Mouse (Mus musculus) spleen, adult 2 months (tissue): Measurements from ENCODE around the gene Slc26a1. TPM values are rescaled to one million over a fixed set of nuclear protein-coding genes. Genes with fewer than 3 reads are reported as not detected.
"Not testable (repeated sequence)": the region's sequence is repeated elsewhere in the genome, so short reads cannot be mapped to it uniquely, and the experiment has no call there.

Experiments
- DNase-seq, 2 experiments: peaks; one replicate each; pipeline versions ENCODE4 v3.0.0 to v3.0.0-alpha.2; 2012 to 2021; ENCODE audit warnings: low spot score in 2 of 2, low read depth in 1 of 2
- H3K27ac ChIP-seq: fragments of 200-500 bp; 2 replicates; pipeline ENCODE4 v1.5.1; 2012; ENCODE audit warnings: low read length, inconsistent platforms; ENCODE audit not compliant: insufficient read depth
- H3K27me3 ChIP-seq: fragments of 200-500 bp; 2 replicates; pipeline ENCODE4 v1.6.1; 2012; ENCODE audit warnings: mild to moderate bottlenecking, moderate library complexity, low read length, inconsistent platforms; ENCODE audit not compliant: control insufficient read depth, insufficient read depth
- H3K36me3 ChIP-seq: fragments of 200-500 bp; 2 replicates; pipeline ENCODE4 v1.6.1; 2012; ENCODE audit warnings: mild to moderate bottlenecking, low read length, inconsistent platforms; ENCODE audit not compliant: control insufficient read depth, insufficient read depth
- H3K4me1 ChIP-seq: fragments of 200-500 bp; 2 replicates; pipeline ENCODE4 v1.6.1; 2011; ENCODE audit warnings: inconsistent platforms; ENCODE audit not compliant: control insufficient read depth, insufficient read depth, insufficient read length
- H3K4me3 ChIP-seq: fragments of 200-500 bp; 2 replicates; pipeline ENCODE4 v1.5.1; 2011; ENCODE audit warnings: mild to moderate bottlenecking, inconsistent platforms; ENCODE audit not compliant: insufficient read depth, insufficient read length; ENCODE audit errors: extremely low read depth
- CTCF ChIP-seq: fragments of 200-500 bp; IDR thresholded peaks from 2 replicates; pipeline ENCODE4 v1.5.1; 2011; ENCODE audit warnings: mild to moderate bottlenecking, inconsistent platforms; ENCODE audit not compliant: insufficient read depth, insufficient read length, insufficient replicate concordance; ENCODE audit errors: extremely low read depth
- POLR2A ChIP-seq: fragments of 200-500 bp; IDR thresholded peaks from 2 replicates; pipeline ENCODE4 v1.6.1; 2011; ENCODE audit warnings: low read depth, low read length, inconsistent platforms
- WGBS: fragments of 180-500 bp; shearing (Covaris S2); methylation state at CpG from one replicate; pipeline ENCODE4 v1.1.7; 2018; 5-methylcytosine and 5-hydroxymethylcytosine counted together
- polyA plus RNA-seq: library from polyadenylated mRNA; depleted of rRNA; stranded (reverse); fragments of >200 nt; gene quantifications from 2 replicates; pipeline ENCODE4 v1.2.3, GENCODE M21; 2012

Slc26a1 gene
- polyA plus RNA-seq, 1 experiment: 1.0 TPM

GRCm38 (mm10) chr5:108647820-108648465 lies 27.4 kb downstream of the Slc26a1 start:
- no peak for DNase-seq
- TF ChIP-seq POLR2A (no peak), CTCF (no peak)
- Histone ChIP-seq H3K4me3 (no peak overlapping the region), H3K27me3 (no peaks in the 10 kb centered on the region), H3K27ac (no peak overlapping the region), H3K36me3 (peaks cover 35% of the 10 kb centered on the region), H3K4me1 (no peaks in the 10 kb centered on the region)
- 97% methylated on average over 2 of the region's 2 CpGs for WGBS

- Histone ChIP-seq H3K4me3 (no peak overlapping the region), H3K27ac (no peak overlapping the region), H3K36me3 (peaks cover 34% of the 10 kb centered on the region), H3K4me1 (no peaks in the 10 kb centered on the region), H3K27me3 (no peaks in the 10 kb centered on the region)
- no peak for TF ChIP-seq CTCF
- TF ChIP-seq POLR2A: no peak
- WGBS: 89% methylated on average over 2 of the region's 2 CpGs
- no peak for DNase-seq
Measured at GRCm38 (mm10) chr5:108647311-108647710, 28.1 kb downstream of the Slc26a1 start.

- H3K4me1 ChIP-seq: no peaks in the 10 kb centered on the region
- DNase-seq: no peak
- no peaks in the 10 kb centered on the region for H3K27me3 ChIP-seq
- H3K4me3 ChIP-seq: no peak overlapping the region
- TF ChIP-seq POLR2A: no peak
- no peak for TF ChIP-seq CTCF
- H3K36me3 ChIP-seq: peaks cover 38% of the 10 kb centered on the region
- 97% methylated on average over 3 of the region's 3 CpGs for WGBS
- no peak overlapping the region for H3K27ac ChIP-seq
Measured at GRCm38 (mm10) chr5:108646343-108646660, 29.1 kb downstream of the Slc26a1 start.

- WGBS: 94% methylated on average over 9 of the region's 9 CpGs
- H3K27ac ChIP-seq: no peak overlapping the region
- no peaks in the 10 kb centered on the region for H3K4me1 ChIP-seq
- TF ChIP-seq CTCF: no peak
- no peak for TF ChIP-seq POLR2A
- H3K4me3 ChIP-seq: no peak overlapping the region
- H3K36me3 ChIP-seq: peaks cover 38% of the 10 kb centered on the region
- no peaks in the 10 kb centered on the region for H3K27me3 ChIP-seq
- DNase-seq: no peak
Measured at GRCm38 (mm10) chr5:108645651-108646342, 29.6 kb downstream of the Slc26a1 start.

- WGBS: 97% methylated on average over 2 of the region's 2 CpGs
Measured at GRCm38 (mm10) chr5:108643674-108644073, 31.7 kb downstream of the Slc26a1 start.

GRCm38 (mm10) chr5:108636172-108636571 lies 39.2 kb downstream of the Slc26a1 start:
- Histone ChIP-seq H3K27ac (no peak overlapping the region), H3K36me3 (peaks cover 2% of the 10 kb centered on the region), H3K27me3 (no peaks in the 10 kb centered on the region), H3K4me3 (no peak overlapping the region), H3K4me1 (no peaks in the 10 kb centered on the region)
- DNase-seq: no peak
- TF ChIP-seq POLR2A: no peak
- TF ChIP-seq CTCF: no peak
- 35% methylated on average over 4 of the region's 4 CpGs for WGBS

More at GRCm38 (mm10) chr5:108643674-108644073, 31.7 kb downstream of the Slc26a1 start:
- Histone ChIP-seq H3K27ac (no peak overlapping the region), H3K36me3 (peaks cover 29% of the 10 kb centered on the region), H3K4me1 (no peaks in the 10 kb centered on the region), H3K4me3 (no peak overlapping the region), H3K27me3 (no peaks in the 10 kb centered on the region)
- DNase-seq: no peak
- TF ChIP-seq POLR2A: no peak
- no peak for TF ChIP-seq CTCF

GRCm38 (mm10) chr5:108634088-108634487 lies 41.3 kb downstream of the Slc26a1 start:
- DNase-seq, H3K4me3 ChIP-seq, H3K27me3 ChIP-seq, H3K4me1 ChIP-seq, H3K27ac ChIP-seq, H3K36me3 ChIP-seq: not testable (repeated sequence)
- WGBS: 81% methylated on average over 3 of the region's 3 CpGs
